Mouse (Mus musculus) heart, postnatal 36 days (tissue): ENCODE results near the gene Vwf. TPM values are rescaled to one million over a fixed set of nuclear protein-coding genes. Genes with fewer than 3 reads are reported as not detected.

Experiments
- DNase-seq, 2 experiments: peaks; one replicate each; pipeline ENCODE4 v3.0.0; 2021 to 2022
- intact Hi-C: fragments of 180-260 bp; cut with DNase I; formaldehyde crosslinking; loops from one replicate; pipeline ENCODE4 v1.15.1; 2025
- total RNA-seq, 2 experiments: library from RNA; stranded (reverse); gene quantifications; 2 replicates each; pipeline ENCODE4 v1.2.3; 2021

Vwf gene
- total RNA-seq, 2 experiments from 2014 or later = 107 to 114 TPM

GRCm38 (mm10) chr6:125584266-125584665 lies 37.7 kb downstream of the Vwf start:
- intact Hi-C loops = no loop called here

GRCm38 (mm10) chr6:125585579-125585978 lies 39.0 kb downstream of the Vwf start:
- DNase-seq = no peak
- intact Hi-C loops = no loop called here

More at GRCm38 (mm10) chr6:125584266-125584665, 37.7 kb downstream of the Vwf start:
- no peak for DNase-seq

- intact Hi-C loops = no loop called here
- no peak for DNase-seq
Observed at GRCm38 (mm10) chr6:125586042-125586566, 39.5 kb downstream of the Vwf start.

- no peak for DNase-seq
- intact Hi-C loops = no loop called here
Observed at GRCm38 (mm10) chr6:125588241-125588640, 41.7 kb downstream of the Vwf start.

GRCm38 (mm10) chr6:125589075-125589474 lies 42.5 kb downstream of the Vwf start:
- intact Hi-C loops = no loop called here
- DNase-seq = no peak

GRCm38 (mm10) chr6:125590056-125590455 lies 43.5 kb downstream of the Vwf start:
- intact Hi-C loops = no loop called here
- DNase-seq = no peak

GRCm38 (mm10) chr6:125590471-125590870 lies 43.9 kb downstream of the Vwf start:
- DNase-seq = no peak
- intact Hi-C loops = no loop called here

GRCm38 (mm10) chr6:125591652-125592385 lies 45.2 kb downstream of the Vwf start:
- DNase-seq = no peak
- intact Hi-C loops = no loop called here

- intact Hi-C loops = no loop called here
- DNase-seq = no peak
Observed at GRCm38 (mm10) chr6:125592536-125592935, 46.0 kb downstream of the Vwf start.

- intact Hi-C loops = no loop called here
Observed at GRCm38 (mm10) chr6:125594311-125594710, 47.7 kb downstream of the Vwf start.

GRCm38 (mm10) chr6:125594825-125595224 lies 48.3 kb downstream of the Vwf start:
- no peak for DNase-seq
- intact Hi-C loops = no loop called here

More at GRCm38 (mm10) chr6:125594311-125594710, 47.7 kb downstream of the Vwf start:
- DNase-seq = no peak

GRCm38 (mm10) chr6:125596701-125597318 lies 50.2 kb downstream of the Vwf start:
- no peak for DNase-seq
- intact Hi-C loops = no loop called here

- no peak for DNase-seq
- intact Hi-C loops = no loop called here
Observed at GRCm38 (mm10) chr6:125597716-125598115, 51.1 kb downstream of the Vwf start.

GRCm38 (mm10) chr6:125600036-125600558 lies 53.5 kb downstream of the Vwf start:
- intact Hi-C loops = loop anchor here (2.0 to 5.0 kb wide), 5 partner anchors 23 to 328 kb away; no protein-coding TSS in a partner anchor
- peak; percentile 77 to 79 for DNase-seq

- intact Hi-C loops = loop anchor here (2.0 to 5.0 kb wide), 5 partner anchors 24 to 328 kb away; no protein-coding TSS in a partner anchor
- DNase-seq = no peak
Observed at GRCm38 (mm10) chr6:125600669-125601068, 54.1 kb downstream of the Vwf start.

GRCm38 (mm10) chr6:125601190-125601589 lies 54.6 kb downstream of the Vwf start:
- intact Hi-C loops = loop anchor here (2.0 to 5.0 kb wide), 5 partner anchors 24 to 329 kb away; no protein-coding TSS in a partner anchor
- DNase-seq = no peak

GRCm38 (mm10) chr6:125601748-125602147 lies 55.2 kb downstream of the Vwf start:
- intact Hi-C loops = loop anchor here (2.0 to 5.0 kb wide), 5 partner anchors 25 to 329 kb away; no protein-coding TSS in a partner anchor
- DNase-seq = no peak

GRCm38 (mm10) chr6:125602354-125602753 lies 55.8 kb downstream of the Vwf start:
- intact Hi-C loops = loop anchor here (5.0 kb wide), 1 partner anchor 330 kb away; no protein-coding TSS in a partner anchor

GRCm38 (mm10) chr6:125603234-125603633 lies 56.7 kb downstream of the Vwf start:
- intact Hi-C loops = loop anchor here (5.0 kb wide), 1 partner anchor 331 kb away; no protein-coding TSS in a partner anchor
- peak; percentile 84 to 88 for DNase-seq

More at GRCm38 (mm10) chr6:125602354-125602753, 55.8 kb downstream of the Vwf start:
- DNase-seq = no peak

GRCm38 (mm10) chr6:125603678-125604462 lies 57.3 kb downstream of the Vwf start:
- intact Hi-C loops = loop anchor here (1.0 to 5.0 kb wide), 2 partner anchors 182 to 332 kb away; no protein-coding TSS in a partner anchor
- peak in 1 of 2 experiments; percentile 29 for DNase-seq
